Mouse (Mus musculus): Measurements from ENCODE around the gene Catip. TPM values are rescaled to one million over a fixed set of nuclear protein-coding genes. Genes with fewer than 3 reads are reported as not detected.
"Not testable (repeated sequence)": the region's sequence is repeated elsewhere in the genome, so short reads cannot be mapped to it uniquely, and the experiment has no call there.

The Catip gene
- 10.2 TPM in 2 replicates for polyA plus RNA-seq (2012; rRNA removed)

DNA sequence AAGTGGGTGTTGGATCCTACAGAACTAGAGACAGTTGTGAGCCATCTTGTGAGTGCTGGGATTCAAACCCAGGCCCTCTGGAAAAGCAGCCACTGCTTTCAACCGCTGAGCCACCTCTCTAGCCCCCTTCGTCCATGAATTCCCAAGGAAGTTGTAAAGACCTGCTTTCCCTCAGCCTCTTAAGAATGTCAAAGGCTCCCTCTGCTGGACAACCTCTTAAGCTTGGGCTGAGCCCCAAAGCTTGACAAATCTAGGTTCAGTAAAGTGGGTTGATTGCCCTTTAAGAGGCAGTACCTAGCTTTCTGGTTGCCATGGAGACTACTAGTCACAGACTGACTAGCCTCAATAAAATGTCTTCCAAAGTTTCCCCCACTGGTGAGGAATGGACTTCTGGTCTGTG, at the start of gene Catip:
Catip (plus strand) TSS at position 297 of the 400 bp plus-strand sequence.
- Histone ChIP-seq H3K4me1 (ENCODE audit: control insufficient read depth, insufficient read depth, low read length) (no peaks in the 10 kb centered on the region), H3K4me3 (replicated peaks; ENCODE audit: extremely low read depth, low read depth, low read length) (no peak within 1 kb of the TSS)
- 2% methylated on average over 2 of the region's 2 CpGs for WGBS
- peak; percentile 61 for DNase-seq
- no peak for TF ChIP-seq POLR2A (IDR thresholded peaks at IDR 0.05; ENCODE audit: borderline replicate concordance, extremely low read depth, low read depth, low read length)
- TF ChIP-seq CTCF (IDR thresholded peaks at IDR 0.05; ENCODE audit: insufficient read depth, low read length), result peak; percentile 50

DNA sequence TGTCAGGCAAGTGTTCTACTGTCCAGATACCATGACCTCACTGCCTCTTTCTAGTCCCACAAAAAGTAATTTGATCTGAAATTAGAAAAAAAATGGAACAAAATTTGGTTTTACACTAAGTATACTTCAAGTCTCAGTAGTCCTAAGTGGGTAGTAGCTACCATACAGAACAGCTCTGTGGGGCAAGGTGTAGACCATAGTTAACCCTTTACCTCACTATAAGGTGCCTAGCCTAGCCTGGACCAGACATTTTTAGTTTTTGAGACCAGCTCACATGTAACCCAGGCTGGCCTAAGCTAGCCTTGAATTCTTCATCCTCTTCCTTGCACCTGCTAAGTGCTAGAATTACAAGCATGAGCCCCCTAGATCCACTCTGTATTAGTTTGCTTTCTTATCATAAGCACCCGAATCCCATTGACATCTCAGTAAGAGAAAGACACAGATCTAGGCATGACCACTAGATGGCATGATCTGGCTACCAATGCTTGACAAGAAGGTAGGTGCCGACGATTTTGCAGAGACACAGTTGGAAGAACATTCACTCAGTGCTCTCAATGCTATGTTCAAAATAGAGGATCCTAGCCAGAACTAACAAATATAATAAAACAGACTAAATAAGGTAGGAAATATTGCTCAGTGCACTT, 48.7 kb upstream of the Catip start:
- DNase-seq, result no peak
- under 1% methylated on average over 3 of the region's 3 CpGs for WGBS

DNA sequence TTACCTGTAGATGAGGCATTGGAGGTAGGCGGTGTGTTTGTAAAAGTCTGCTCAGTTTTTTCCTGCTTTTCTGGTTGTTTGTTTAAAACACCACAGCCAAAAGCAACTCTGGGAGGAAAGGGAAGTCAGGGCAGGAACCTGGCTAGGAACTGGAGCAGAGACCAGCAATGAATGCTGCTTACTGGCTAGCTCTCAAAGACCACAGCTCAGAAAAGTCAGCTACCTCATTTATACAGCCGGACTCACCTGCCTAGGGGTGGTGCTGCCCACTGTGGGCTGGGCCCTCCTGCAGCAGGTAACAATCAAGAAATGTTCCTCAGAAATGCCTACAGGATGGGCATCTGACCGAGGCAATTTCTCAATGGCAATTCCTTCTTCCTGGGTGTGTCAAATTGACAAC, 47.1 kb upstream of the Catip start:
- TF ChIP-seq POLR2A (IDR thresholded peaks at IDR 0.05; ENCODE audit: borderline replicate concordance, extremely low read depth, low read depth, low read length) (no peak), CTCF (IDR thresholded peaks at IDR 0.05; ENCODE audit: insufficient read depth, low read length) (no peak)
- Histone ChIP-seq H3K4me3 (replicated peaks; ENCODE audit: extremely low read depth, low read depth, low read length) (no peak overlapping the region), H3K4me1 (ENCODE audit: control insufficient read depth, insufficient read depth, low read length) (peaks cover 5% of the 10 kb centered on the region)
- 55% methylated on average over 3 of the region's 3 CpGs for WGBS
- DNase-seq, result no peak

More for the DNA sequence above, 48.7 kb upstream of the Catip start:
- TF ChIP-seq POLR2A (IDR thresholded peaks at IDR 0.05; ENCODE audit: borderline replicate concordance, extremely low read depth, low read depth, low read length) (no peak), CTCF (IDR thresholded peaks at IDR 0.05; ENCODE audit: insufficient read depth, low read length) (peak; percentile 47)
- no peak overlapping the region for H3K4me3 ChIP-seq (replicated peaks; ENCODE audit: extremely low read depth, low read depth, low read length)
- peaks cover 6% of the 10 kb centered on the region for H3K4me1 ChIP-seq (ENCODE audit: control insufficient read depth, insufficient read depth, low read length)

DNA sequence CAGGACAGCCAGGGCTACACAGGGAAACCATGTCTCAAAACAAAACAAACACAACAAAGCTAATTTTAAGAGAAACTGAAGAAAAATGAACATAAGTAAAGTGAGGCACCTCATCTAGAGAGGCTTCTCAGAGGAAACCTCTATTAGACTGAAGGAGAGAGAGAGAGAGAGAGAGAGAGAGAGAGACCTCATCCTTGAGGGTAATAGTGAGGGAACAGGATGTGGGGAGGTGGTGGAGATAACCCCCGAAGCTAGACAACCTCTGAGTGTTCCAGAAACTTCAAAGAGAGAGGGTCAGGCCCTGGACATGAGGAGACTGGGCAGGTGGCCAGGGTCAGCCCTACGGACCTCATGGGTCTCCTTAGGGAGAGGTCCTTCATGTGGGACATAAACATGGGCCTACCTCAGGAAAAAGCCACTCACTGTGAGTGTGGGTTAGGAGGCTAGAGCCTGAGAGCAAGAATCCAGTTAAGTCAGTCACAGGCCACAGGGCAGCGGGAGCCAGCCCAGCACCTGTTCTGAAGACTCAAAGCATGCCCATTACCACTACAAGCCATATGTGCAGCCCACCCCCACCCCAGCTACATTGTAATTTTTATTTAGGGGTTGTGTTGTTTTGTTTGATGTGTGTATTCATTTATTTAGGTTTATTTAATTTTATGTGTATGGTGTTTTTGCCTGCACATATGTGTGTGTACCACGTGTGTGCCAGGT, 45.6 kb upstream of the Catip start:
- 68% methylated on average over 4 of the region's 4 CpGs for WGBS
- DNase-seq, result no peak
- no peak overlapping the region for H3K4me3 ChIP-seq (replicated peaks; ENCODE audit: extremely low read depth, low read depth, low read length)
- TF ChIP-seq CTCF (IDR thresholded peaks at IDR 0.05; ENCODE audit: insufficient read depth, low read length), result no peak
- no peak for TF ChIP-seq POLR2A (IDR thresholded peaks at IDR 0.05; ENCODE audit: borderline replicate concordance, extremely low read depth, low read depth, low read length)
- H3K4me1 ChIP-seq (ENCODE audit: control insufficient read depth, insufficient read depth, low read length), result peaks cover 4% of the 10 kb centered on the region; the same call in 1 of the 2 replicates

DNA sequence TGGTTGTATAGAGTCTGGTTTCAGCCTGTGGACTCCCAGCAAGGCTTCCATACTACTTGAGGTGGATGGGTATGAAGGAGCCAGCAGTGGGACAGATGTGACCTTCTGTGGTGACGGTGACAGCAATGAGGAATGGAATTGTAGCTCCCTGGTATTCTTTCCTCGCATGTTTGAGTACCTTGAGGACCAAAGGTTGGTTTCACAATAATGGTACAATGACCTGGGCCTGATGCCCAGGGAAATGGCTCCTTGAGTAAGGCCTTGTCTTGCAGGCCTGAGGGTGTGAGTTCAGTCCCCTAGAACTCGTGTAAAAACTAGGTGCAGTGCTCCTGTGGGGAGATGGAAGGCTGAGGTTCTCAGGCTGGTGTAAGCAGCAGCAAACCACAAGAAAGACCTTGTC, 43.2 kb upstream of the Catip start:
- WGBS, result 82% methylated on average over 3 of the region's 3 CpGs
- H3K4me1 ChIP-seq (ENCODE audit: control insufficient read depth, insufficient read depth, low read length), result peaks cover 8% of the 10 kb centered on the region; the same call in 1 of the 2 replicates
- no peak overlapping the region for H3K4me3 ChIP-seq (replicated peaks; ENCODE audit: extremely low read depth, low read depth, low read length)
- no peak for DNase-seq
- TF ChIP-seq CTCF (IDR thresholded peaks at IDR 0.05; ENCODE audit: insufficient read depth, low read length) (no peak), POLR2A (IDR thresholded peaks at IDR 0.05; ENCODE audit: borderline replicate concordance, extremely low read depth, low read depth, low read length) (no peak)

DNA sequence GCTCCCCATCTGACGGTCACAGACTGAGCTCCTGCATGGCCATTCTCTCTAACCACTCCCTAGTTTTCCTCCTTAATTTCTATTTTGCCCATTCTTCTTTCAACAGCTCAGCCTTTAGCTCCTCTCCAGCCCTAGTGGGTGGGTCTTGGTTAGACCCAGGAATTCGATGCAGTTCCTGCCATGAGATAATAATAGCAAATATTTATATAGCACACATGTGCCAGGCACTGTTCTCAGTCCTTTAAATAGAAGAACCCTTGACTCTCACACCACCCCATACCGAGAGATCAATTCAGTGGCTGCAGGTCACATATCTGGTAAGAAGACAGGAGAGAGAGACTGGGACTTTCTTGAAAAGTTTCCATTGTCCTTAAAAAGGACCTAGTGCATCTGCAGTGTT, 40.5 kb upstream of the Catip start:
- DNase-seq, result no peak
- H3K4me1 ChIP-seq (ENCODE audit: control insufficient read depth, insufficient read depth, low read length), result peaks cover 7% of the 10 kb centered on the region; the same call in 1 of the 2 replicates
- WGBS, result 33% methylated on average over 3 of the region's 3 CpGs
- TF ChIP-seq CTCF (IDR thresholded peaks at IDR 0.05; ENCODE audit: insufficient read depth, low read length) (no peak), POLR2A (IDR thresholded peaks at IDR 0.05; ENCODE audit: borderline replicate concordance, extremely low read depth, low read depth, low read length) (no peak)
- no peak overlapping the region for H3K4me3 ChIP-seq (replicated peaks; ENCODE audit: extremely low read depth, low read depth, low read length)

DNA sequence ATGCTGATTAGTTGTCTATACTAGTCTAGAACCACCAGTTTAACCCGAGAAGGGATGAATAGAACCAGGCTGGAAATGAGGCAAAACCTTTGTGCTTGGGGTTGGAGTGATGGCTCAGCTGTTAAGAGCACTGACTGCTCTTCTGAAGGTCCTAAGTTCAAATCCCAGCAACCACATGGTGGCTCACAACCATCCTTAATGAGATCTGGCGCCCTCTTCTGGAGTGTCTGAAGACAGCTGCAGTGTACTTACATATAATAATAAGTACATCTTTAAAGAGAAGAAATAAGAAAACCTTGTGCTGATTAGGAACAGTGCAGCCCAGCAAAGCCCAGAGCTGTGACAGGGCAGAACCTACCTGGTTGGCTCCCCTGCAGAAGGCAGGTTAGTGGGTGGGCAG, 35.0 kb upstream of the Catip start:
- WGBS, result 90% methylated on average over 2 of the region's 2 CpGs
- not testable (repeated sequence) for H3K4me1 ChIP-seq (ENCODE audit: control insufficient read depth, insufficient read depth, low read length); DNase-seq; H3K4me3 ChIP-seq (replicated peaks; ENCODE audit: extremely low read depth, low read depth, low read length)

DNA sequence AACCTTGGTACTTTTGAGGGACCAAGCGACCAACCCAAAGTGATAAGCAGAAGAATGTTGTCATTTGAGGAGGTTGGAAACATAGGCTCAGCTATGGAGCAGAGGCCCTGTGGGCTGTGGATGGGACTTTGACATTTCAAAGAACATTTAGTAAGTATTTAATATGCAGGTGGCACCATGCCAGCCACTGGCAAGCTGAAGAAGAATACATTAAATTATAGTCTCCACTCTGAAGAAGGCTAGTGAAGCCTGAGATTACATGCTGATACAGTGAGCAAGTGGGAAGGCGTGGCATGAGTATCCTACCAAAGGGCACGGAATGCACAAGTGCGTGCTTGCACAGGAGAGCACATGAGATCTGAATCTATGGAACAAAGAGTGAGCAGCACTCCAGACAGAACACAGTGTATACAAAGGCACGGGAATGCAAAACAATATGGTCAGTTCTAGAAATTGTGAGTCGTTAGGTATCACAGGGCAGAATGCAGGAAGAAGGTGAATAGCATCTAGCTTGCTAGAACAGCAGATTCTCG, 31.9 kb upstream of the Catip start:
- no peak for DNase-seq
- WGBS, result 48% methylated on average over 7 of the region's 7 CpGs
- H3K4me1 ChIP-seq (ENCODE audit: control insufficient read depth, insufficient read depth, low read length), result peaks cover 12% of the 10 kb centered on the region

DNA sequence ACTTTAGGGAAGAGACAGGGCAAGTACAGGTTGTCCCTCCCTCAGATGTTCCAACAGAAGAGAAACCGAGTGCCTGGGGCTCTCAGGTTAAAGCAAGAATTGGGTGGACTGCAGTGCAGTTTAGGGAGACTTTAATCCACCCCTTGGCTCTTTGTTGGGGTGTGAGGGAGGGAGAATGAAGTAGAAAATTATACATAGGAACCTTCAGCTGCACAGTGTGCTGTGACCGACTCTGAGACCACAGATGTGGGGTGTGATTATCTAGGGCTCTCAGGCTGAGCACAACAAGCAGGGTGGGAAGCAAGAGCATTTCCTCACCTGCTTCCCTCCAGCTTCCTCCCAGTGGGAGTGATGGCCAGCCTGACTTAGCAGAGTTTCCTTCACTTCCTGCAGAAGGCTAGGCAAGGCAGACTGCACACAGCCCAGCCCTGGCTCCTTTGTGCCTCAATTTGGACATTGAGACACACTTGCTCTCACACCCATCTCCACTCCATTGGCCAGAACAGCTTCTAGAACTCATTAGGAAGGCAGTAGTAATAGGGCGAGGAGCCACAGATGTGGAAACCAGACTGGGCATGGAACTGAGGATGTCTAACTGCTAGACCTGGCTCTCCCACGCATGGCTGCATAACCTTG, 30.7 kb upstream of the Catip start:
- H3K4me3 ChIP-seq (replicated peaks; ENCODE audit: extremely low read depth, low read depth, low read length), result no peak overlapping the region
- no peak for TF ChIP-seq CTCF (IDR thresholded peaks at IDR 0.05; ENCODE audit: insufficient read depth, low read length)
- no peak for TF ChIP-seq POLR2A (IDR thresholded peaks at IDR 0.05; ENCODE audit: borderline replicate concordance, extremely low read depth, low read depth, low read length)
- WGBS, result 29% methylated on average over 4 of the region's 4 CpGs
- DNase-seq, result no peak
- peaks cover 12% of the 10 kb centered on the region for H3K4me1 ChIP-seq (ENCODE audit: control insufficient read depth, insufficient read depth, low read length)

More for the DNA sequence above, 31.9 kb upstream of the Catip start:
- no peak overlapping the region for H3K4me3 ChIP-seq (replicated peaks; ENCODE audit: extremely low read depth, low read depth, low read length)
- TF ChIP-seq POLR2A (IDR thresholded peaks at IDR 0.05; ENCODE audit: borderline replicate concordance, extremely low read depth, low read depth, low read length) (no peak), CTCF (IDR thresholded peaks at IDR 0.05; ENCODE audit: insufficient read depth, low read length) (no peak)

Measured in lung, adult 2 months (tissue).